Mouse (Mus musculus): Measurements from ENCODE around the gene Cela2a. TPM values are rescaled to one million over a fixed set of nuclear protein-coding genes. Genes with fewer than 3 reads are reported as not detected.

Gene Cela2a
- polyA plus RNA-seq, 1 experiment from 2014 or later, result 22.4 TPM

- H3K9ac ChIP-seq (ENCODE audit: low read length), result no peak overlapping the region
- peaks cover 7% of the 10 kb centered on the region for H3K36me3 ChIP-seq (ENCODE audit: control insufficient read depth, insufficient read depth, low read length)
- H3K27ac ChIP-seq (replicated peaks), result no peak overlapping the region
These were observed 36.9 kb upstream of the Cela2a start for GRCm38 (mm10) chr4:141862867-141863266.

DNA sequence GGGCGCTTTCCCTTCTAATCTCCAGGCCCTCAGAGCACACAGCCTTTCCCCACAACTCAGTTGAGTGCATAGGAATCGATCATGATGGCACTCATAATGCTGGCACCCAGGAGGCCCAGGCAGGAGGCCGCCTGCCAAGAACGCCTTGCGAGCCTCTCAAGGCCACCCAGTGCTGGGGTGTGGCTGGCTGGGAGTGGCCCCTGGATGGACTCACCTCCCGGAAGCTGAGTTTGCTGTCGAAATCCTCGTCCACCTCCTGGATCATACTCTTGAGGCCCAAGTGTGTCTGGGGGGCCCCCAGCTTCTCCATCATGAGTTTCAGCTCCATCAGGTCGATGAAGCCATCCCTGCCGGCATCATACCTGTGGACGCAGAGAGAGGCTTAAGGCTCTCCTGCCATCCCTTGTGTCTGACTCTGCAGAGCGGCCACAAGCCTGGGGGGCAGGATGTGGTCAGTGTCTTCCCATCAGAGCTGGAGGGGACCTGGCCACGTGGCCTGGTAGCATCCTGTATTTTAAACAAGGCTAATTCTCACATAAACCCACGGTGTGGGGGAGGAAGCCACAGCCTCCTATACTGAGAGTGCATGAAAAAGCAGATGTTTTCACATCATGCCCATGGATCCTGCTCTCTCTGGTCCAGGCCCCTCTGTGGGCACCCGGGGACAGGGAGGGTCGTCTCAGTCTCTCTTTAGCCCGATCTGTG, 35.8 kb upstream of the Cela2a start:
- TF ChIP-seq EP300 (optimal IDR thresholded peaks at IDR 0.05) (no peak), CTCF (IDR thresholded peaks at IDR 0.05; ENCODE audit: low read depth) (no peak)
- H3K9ac ChIP-seq (ENCODE audit: low read length), result no peak overlapping the region

More at GRCm38 (mm10) chr4:141862867-141863266, 36.9 kb upstream of the Cela2a start:
- Histone ChIP-seq H3K4me3 (ENCODE audit: low read depth, low read length) (no peak overlapping the region), H3K27me3 (ENCODE audit: control insufficient read depth, insufficient read depth, low read length) (no peaks in the 10 kb centered on the region), H3K4me2 (replicated peaks; ENCODE audit: low read depth) (no peak overlapping the region), H3K4me1 (replicated peaks; ENCODE audit: control insufficient read depth, insufficient read depth) (peaks cover 5% of the 10 kb centered on the region; the same call in 1 of the 2 replicates), H3K9me3 (ENCODE audit: control insufficient read depth, low read length) (no peaks in the 10 kb centered on the region)
- WGBS, result 69% methylated on average over 5 of the region's 5 CpGs
- peak; percentile 73 for DNase-seq (ENCODE audit: low spot score)
- no peak for TF ChIP-seq EP300 (optimal IDR thresholded peaks at IDR 0.05)
- no peak for TF ChIP-seq CTCF (IDR thresholded peaks at IDR 0.05; ENCODE audit: low read depth)
- peak; percentile 35; the same call in 1 of the 2 replicates for ATAC-seq (ENCODE audit: low FRiP score, low TSS enrichment)

GRCm38 (mm10) chr4:141860246-141860841, 34.4 kb upstream of the Cela2a start:
- Histone ChIP-seq H3K27ac (replicated peaks) (no peak overlapping the region; the same call in 1 of the 2 replicates), H3K4me2 (replicated peaks; ENCODE audit: low read depth) (no peak overlapping the region), H3K27me3 (ENCODE audit: control insufficient read depth, insufficient read depth, low read length) (no peaks in the 10 kb centered on the region), H3K9ac (ENCODE audit: low read length) (no peak overlapping the region), H3K36me3 (ENCODE audit: control insufficient read depth, insufficient read depth, low read length) (peaks cover 7% of the 10 kb centered on the region), H3K4me3 (ENCODE audit: low read depth, low read length) (no peak overlapping the region), H3K9me3 (ENCODE audit: control insufficient read depth, low read length) (no peaks in the 10 kb centered on the region), H3K4me1 (replicated peaks; ENCODE audit: control insufficient read depth, insufficient read depth) (no peaks in the 10 kb centered on the region)
- ATAC-seq (ENCODE audit: low FRiP score, low TSS enrichment) (peak; percentile 49), DNase-seq (ENCODE audit: low spot score) (peak; percentile 81)
- 55% methylated on average over 19 of the region's 19 CpGs for WGBS
- TF ChIP-seq CTCF (IDR thresholded peaks at IDR 0.05; ENCODE audit: low read depth), result no peak
- TF ChIP-seq EP300 (optimal IDR thresholded peaks at IDR 0.05), result no peak

More for the DNA sequence above, 35.8 kb upstream of the Cela2a start:
- Histone ChIP-seq H3K4me3 (ENCODE audit: low read depth, low read length) (no peak overlapping the region), H3K27me3 (ENCODE audit: control insufficient read depth, insufficient read depth, low read length) (no peaks in the 10 kb centered on the region), H3K4me2 (replicated peaks; ENCODE audit: low read depth) (no peak overlapping the region), H3K4me1 (replicated peaks; ENCODE audit: control insufficient read depth, insufficient read depth) (peaks cover under 1% of the 10 kb centered on the region; the same call in 1 of the 2 replicates), H3K36me3 (ENCODE audit: control insufficient read depth, insufficient read depth, low read length) (peaks cover 7% of the 10 kb centered on the region), H3K9me3 (ENCODE audit: control insufficient read depth, low read length) (no peaks in the 10 kb centered on the region), H3K27ac (replicated peaks) (peak overlapping the region; percentile 46; the same call in 1 of the 2 replicates)
- DNase-seq (ENCODE audit: low spot score) (peak; percentile 70), ATAC-seq (ENCODE audit: low FRiP score, low TSS enrichment) (peak; percentile 30)
- WGBS, result 81% methylated on average over 17 of the region's 17 CpGs

- Histone ChIP-seq H3K4me2 (replicated peaks; ENCODE audit: low read depth) (no peak overlapping the region), H3K9me3 (ENCODE audit: control insufficient read depth, low read length) (no peaks in the 10 kb centered on the region), H3K9ac (ENCODE audit: low read length) (no peak overlapping the region), H3K4me1 (replicated peaks; ENCODE audit: control insufficient read depth, insufficient read depth) (no peaks in the 10 kb centered on the region), H3K27ac (replicated peaks) (no peak overlapping the region), H3K27me3 (ENCODE audit: control insufficient read depth, insufficient read depth, low read length) (no peaks in the 10 kb centered on the region), H3K4me3 (ENCODE audit: low read depth, low read length) (no peak overlapping the region), H3K36me3 (ENCODE audit: control insufficient read depth, insufficient read depth, low read length) (peaks cover 7% of the 10 kb centered on the region)
- TF ChIP-seq CTCF (IDR thresholded peaks at IDR 0.05; ENCODE audit: low read depth), result no peak
- no peak for TF ChIP-seq EP300 (optimal IDR thresholded peaks at IDR 0.05)
- ATAC-seq (ENCODE audit: low FRiP score, low TSS enrichment) (no peak), DNase-seq (ENCODE audit: low spot score) (no peak)
- 97% methylated on average over 14 of the region's 14 CpGs for WGBS
These were observed 33.4 kb upstream of the Cela2a start for GRCm38 (mm10) chr4:141859351-141859750.

DNA sequence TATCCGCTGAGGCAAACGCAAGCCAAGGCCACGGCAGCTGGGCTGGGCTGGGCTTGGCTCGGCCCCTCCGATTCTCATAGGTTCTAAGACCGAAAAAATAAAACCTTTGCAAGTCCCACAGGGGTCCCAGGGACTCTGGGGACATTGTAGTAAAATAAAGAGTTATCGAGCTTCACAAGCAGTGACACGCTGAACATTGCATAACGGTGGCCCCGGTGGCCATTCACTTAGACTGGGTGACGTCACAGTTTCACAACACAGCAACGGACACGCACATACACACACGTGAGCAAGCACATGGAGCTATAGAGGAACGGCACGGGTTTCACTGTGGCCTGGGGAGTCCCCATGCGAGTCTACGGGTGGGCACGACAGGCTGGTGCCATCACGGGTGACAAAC, 32.5 kb upstream of the Cela2a start:
- TF ChIP-seq EP300 (optimal IDR thresholded peaks at IDR 0.05) (no peak), CTCF (IDR thresholded peaks at IDR 0.05; ENCODE audit: low read depth) (no peak)
- 0 out of 2 replicates have a peak overlapping the region, but pooled peaks have one; percentile 30 for H3K27ac ChIP-seq (replicated peaks)
- H3K9ac ChIP-seq (ENCODE audit: low read length), result no peak overlapping the region
- H3K4me2 ChIP-seq (replicated peaks; ENCODE audit: low read depth), result no peak overlapping the region
- H3K4me1 ChIP-seq (replicated peaks; ENCODE audit: control insufficient read depth, insufficient read depth), result no peaks in the 10 kb centered on the region
- WGBS, result 56% methylated on average over 20 of the region's 20 CpGs
- ATAC-seq (ENCODE audit: low FRiP score, low TSS enrichment) (no peak), DNase-seq (ENCODE audit: low spot score) (no peak)
- no peak overlapping the region for H3K4me3 ChIP-seq (ENCODE audit: low read depth, low read length)
- H3K36me3 ChIP-seq (ENCODE audit: control insufficient read depth, insufficient read depth, low read length), result peaks cover 7% of the 10 kb centered on the region
- no peaks in the 10 kb centered on the region for H3K9me3 ChIP-seq (ENCODE audit: control insufficient read depth, low read length)
- no peaks in the 10 kb centered on the region for H3K27me3 ChIP-seq (ENCODE audit: control insufficient read depth, insufficient read depth, low read length)

All from stomach, postnatal 0 days (tissue).